Mouse (Mus musculus): Measurements from ENCODE around the gene Olfr390.

Gene Olfr390

DNA sequence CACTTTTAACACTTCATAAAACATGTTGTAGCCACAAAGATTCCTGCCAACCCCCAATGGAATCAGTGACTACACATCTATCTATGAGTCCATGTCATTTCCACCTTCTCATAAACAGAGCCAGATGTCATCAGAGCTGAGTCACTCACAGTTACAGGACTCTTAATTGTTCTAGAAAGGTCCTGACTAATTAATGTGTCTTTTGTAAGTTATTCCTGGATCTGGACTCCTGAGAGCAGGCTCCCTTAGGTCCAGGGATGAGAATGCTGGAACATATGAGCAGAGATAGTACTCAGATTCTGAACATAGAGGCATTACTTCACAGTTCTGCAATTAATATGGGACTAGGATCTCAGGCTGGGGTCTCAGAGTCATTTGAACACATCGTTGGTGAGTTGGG lies at the start of gene Olfr390:
Gene Olfr390 (plus strand): TSS at position 301 of the 400 bp plus-strand sequence.
- in situ Hi-C loops (cut with MboI): no loop called here

DNA sequence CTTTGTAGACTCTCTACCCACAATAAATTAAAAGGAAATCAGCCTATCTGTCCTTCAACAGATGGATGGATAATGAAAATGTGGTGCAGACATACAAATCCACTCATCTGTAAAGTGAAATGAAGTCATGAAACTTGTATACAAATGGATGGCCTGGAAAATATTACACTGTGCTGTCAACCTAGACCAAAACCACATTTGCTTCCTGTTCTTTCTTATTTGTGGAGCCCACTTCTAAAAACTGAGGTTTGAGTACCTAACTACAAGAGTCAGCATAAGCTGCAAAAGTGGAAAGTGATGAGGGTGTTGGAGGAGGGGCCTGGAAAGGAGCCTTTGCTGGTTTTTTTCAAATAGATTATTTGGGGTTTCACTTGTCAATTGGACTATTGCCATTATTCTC lies 23.6 kb upstream of the Olfr390 start:
- in situ Hi-C loops (cut with MboI): no loop called here

DNA sequence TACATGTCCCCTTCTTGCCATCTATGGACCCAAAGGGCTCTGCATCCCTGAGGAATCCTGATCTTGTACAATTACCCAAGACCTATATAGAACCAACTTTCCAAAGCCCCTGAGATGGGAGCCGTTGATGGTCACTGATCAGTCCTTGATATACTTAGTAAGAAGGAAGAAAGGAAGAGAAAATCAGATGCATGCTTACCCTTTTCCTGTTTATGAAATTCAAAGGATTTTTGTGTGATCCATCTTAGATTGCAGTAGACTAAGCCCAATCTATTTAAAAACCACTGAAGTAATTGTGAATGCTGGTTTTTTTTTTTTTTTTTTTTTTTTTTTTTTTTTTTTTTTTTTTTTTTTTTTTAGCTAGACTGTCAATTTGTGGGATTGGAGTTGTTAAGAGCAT lies 2.2 kb upstream of the Olfr390 start, which contains the start of gene Olfr389:
Gene Olfr389 (minus strand): TSS at position 101 of the 400 bp plus-strand sequence.
- in situ Hi-C loops (cut with MboI): no loop called here

DNA sequence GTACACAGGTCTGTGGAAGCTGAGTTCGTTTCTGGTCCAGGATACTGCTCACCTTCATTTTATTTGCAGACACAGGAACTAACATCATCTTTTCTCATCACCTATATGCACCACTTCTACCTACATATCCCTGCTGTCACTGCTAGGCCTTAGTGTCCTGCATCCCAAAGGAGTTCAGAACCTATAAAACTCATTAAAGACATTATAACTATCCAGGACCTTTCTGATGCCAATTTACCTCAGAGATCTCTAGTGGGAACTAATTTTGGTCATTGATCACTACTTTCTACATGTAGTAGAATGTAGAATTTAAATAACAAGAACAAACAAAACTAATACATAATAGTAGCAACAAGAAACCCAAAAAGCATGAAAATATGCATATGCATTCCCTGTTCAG lies 20.2 kb downstream of the Olfr390 start, which contains the start of gene Olfr391-ps:
Gene Olfr391-ps (minus strand): TSS at position 101 of the 400 bp plus-strand sequence.
- in situ Hi-C loops (cut with MboI): no loop called here

DNA sequence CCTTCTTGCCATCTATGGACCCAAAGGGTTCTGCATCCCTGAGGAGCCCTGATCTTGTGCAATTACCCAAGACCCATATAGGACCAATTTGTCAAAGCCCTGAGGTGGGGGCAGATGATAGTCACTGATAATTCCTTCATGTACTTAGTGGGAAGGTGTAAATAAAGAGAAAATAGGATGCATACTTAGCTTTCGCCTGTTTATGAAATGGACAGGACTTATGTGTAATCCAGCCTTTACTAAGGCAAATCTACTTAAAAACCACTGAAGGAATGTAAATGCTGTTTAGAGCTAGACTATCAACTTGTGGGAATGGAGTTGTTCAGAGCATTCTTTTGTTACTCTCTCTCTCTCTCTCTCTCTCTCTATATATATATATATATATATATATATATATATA lies 34.2 kb downstream of the Olfr390 start, which contains the start of gene Olfr392:
Gene Olfr392 (minus strand): TSS at position 101 of the 400 bp plus-strand sequence.
- in situ Hi-C loops (cut with MboI): no loop called here
